Mouse (Mus musculus) ES-Bruce4 (cell line): ENCODE measurements at regions not wholly inside any gene's neighbourhood (a gene's known extent, or its start where the extent isn't known, plus 50 kb on each side); places are given as distances from the start of the nearest gene placed in this dataset.

Source experiments
- H3K27ac ChIP-seq: 2 replicates; pipeline ENCODE4 v1.5.1; 2012; ENCODE audit warnings: low read length, inconsistent platforms; ENCODE audit not compliant: insufficient read depth
- H3K27me3 ChIP-seq: 2 replicates; pipeline ENCODE4 v1.6.1; 2012; ENCODE audit warnings: mild to moderate bottlenecking, low read length, inconsistent platforms; ENCODE audit not compliant: control insufficient read depth, poor library complexity, insufficient read depth, severe bottlenecking
- H3K36me3 ChIP-seq: 2 replicates; pipeline ENCODE4 v1.6.1; 2012; ENCODE audit warnings: inconsistent platforms, mild to moderate bottlenecking, low read length, moderate library complexity; ENCODE audit not compliant: control insufficient read depth, poor library complexity, insufficient read depth, severe bottlenecking
- H3K4me1 ChIP-seq: one replicate; pipeline ENCODE4 v1.8.1; 2011; ENCODE audit warnings: low read length; ENCODE audit not compliant: control insufficient read depth, insufficient read depth
- H3K4me3 ChIP-seq: 2 replicates; pipeline ENCODE4 v1.5.1; 2011; ENCODE audit warnings: low read depth, mild to moderate bottlenecking, low read length
- H3K9ac ChIP-seq: 2 replicates; pipeline ENCODE4 v1.6.1; 2012; ENCODE audit warnings: low read depth, mild to moderate bottlenecking, inconsistent platforms; ENCODE audit not compliant: poor library complexity, severe bottlenecking
- H3K9me3 ChIP-seq: replicated peaks from 2 replicates; pipeline ENCODE4 v1.6.1; 2012; ENCODE audit warnings: mild to moderate bottlenecking, low read length, inconsistent platforms; ENCODE audit not compliant: control insufficient read depth, poor library complexity, insufficient read depth, severe bottlenecking
- CTCF ChIP-seq: IDR thresholded peaks from one replicate; pipeline ENCODE4 v1.8.1; 2011; ENCODE audit warnings: low read depth, low read length
- EP300 ChIP-seq: IDR thresholded peaks from 2 replicates; pipeline ENCODE4 v1.6.1; 2011; ENCODE audit warnings: low read depth, low read length; ENCODE audit not compliant: insufficient read depth
- POLR2A ChIP-seq: IDR thresholded peaks from one replicate; pipeline ENCODE4 v1.8.1; 2011; ENCODE audit warnings: low read length; ENCODE audit not compliant: insufficient read depth

DNA sequence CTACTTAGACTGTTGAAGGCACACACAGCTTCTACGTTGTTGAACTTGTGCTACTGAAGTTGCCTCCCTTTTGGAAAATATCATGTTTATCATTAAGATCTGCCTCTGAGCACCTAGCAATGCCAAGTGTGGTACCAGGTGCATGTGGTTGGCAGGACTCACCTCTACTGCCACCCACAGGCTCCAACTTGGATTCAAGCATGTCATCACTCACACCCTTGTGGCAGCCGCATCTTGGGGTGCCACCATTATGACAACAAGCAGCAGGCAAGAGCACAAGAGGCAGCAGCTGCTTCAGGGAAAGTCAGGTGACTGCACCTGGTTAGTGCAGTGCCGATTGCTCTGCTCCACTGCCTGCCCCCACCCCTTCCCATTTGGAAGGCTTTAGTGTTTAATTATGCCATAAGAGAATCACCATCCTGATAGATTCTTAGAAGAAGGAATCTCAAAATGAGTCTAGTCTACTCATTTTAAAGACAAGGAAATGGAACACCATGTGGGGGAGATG is 435.2 kb upstream of the Smim15 start:
- H3K4me1 ChIP-seq: no peaks in the 10 kb centered on the region
- H3K4me3 ChIP-seq: no peak overlapping the region
- H3K9ac ChIP-seq: no peak overlapping the region
- H3K36me3 ChIP-seq: no peaks in the 10 kb centered on the region
- H3K27ac ChIP-seq: no peak overlapping the region
- H3K27me3 ChIP-seq: no peaks in the 10 kb centered on the region
- no peaks in the 10 kb centered on the region for H3K9me3 ChIP-seq
- TF ChIP-seq CTCF (no peak), EP300 (no peak), POLR2A (no peak)

DNA sequence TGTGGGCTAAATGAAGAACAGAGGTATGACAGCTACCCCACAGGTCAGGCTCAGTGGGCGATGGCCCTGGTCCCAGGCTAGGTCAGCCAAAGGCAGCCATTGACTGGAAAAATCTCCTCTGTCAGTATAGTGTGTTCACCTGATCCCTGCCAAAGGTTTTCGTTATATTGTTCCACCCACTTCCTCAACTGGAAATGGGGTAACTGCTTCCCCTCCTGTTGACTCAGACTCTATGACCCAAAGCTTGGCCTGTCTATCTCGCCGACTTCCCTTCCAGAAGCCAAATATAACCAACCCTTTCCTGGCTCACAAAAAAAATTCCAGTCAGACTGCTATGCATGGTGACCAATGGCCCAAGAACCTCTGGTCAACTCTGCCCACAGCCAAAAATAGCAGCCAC is 437.0 kb upstream of the Smim15 start:
- H3K4me3 ChIP-seq: no peak overlapping the region
- TF ChIP-seq POLR2A (no peak), CTCF (no peak), EP300 (no peak)
- no peaks in the 10 kb centered on the region for H3K27me3 ChIP-seq
- H3K9me3 ChIP-seq: no peaks in the 10 kb centered on the region
- no peak overlapping the region for H3K27ac ChIP-seq
- H3K36me3 ChIP-seq: no peaks in the 10 kb centered on the region
- no peaks in the 10 kb centered on the region for H3K4me1 ChIP-seq
- H3K9ac ChIP-seq: no peak overlapping the region

DNA sequence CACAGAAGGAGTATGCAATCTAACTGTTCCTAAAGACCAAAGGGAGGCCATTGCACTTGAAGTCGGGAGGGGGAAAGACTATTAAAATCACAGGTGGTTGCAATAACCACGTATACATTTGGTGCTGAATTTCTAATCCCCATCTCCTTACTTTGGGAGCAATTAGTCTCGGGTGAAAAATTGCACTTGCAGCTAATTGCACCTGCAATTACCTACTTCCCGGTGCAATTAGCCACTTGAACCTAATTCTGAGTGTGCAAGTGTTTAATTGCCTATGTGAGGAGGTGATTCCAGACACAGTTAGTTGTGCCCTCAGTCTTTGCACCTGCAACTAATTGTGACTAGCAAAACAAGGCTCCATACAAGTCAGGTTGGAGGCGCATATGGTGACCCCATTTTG is 442.1 kb upstream of the Smim15 start:
- H3K4me1 ChIP-seq: no peaks in the 10 kb centered on the region
- no peaks in the 10 kb centered on the region for H3K27me3 ChIP-seq
- H3K36me3 ChIP-seq: no peaks in the 10 kb centered on the region
- H3K9me3 ChIP-seq: no peaks in the 10 kb centered on the region
- TF ChIP-seq POLR2A: no peak
- no peak for TF ChIP-seq CTCF
- TF ChIP-seq EP300: no peak
- no peak overlapping the region for H3K9ac ChIP-seq
- no peak overlapping the region for H3K4me3 ChIP-seq
- H3K27ac ChIP-seq: no peak overlapping the region

DNA sequence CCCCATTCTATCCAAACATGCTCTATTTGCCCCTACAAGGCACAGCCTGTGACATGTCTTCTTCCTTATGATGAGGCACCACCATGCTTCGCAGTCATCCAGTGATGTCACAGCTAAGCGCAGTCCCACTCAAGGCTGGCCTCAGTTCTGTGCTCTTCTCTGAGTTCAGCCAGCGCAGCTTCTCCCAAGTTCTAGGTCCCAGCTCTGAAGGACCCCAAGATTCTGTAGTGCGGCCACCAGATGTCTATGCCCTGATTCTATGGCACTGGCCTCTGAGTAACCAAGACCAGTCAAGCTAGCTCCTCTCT is 443.2 kb upstream of the Smim15 start:
- Histone ChIP-seq H3K27ac (no peak overlapping the region), H3K4me3 (peak overlapping the region; percentile 42), H3K4me1 (no peaks in the 10 kb centered on the region), H3K9ac (no peak overlapping the region), H3K9me3 (no peaks in the 10 kb centered on the region), H3K36me3 (no peaks in the 10 kb centered on the region), H3K27me3 (no peaks in the 10 kb centered on the region)
- TF ChIP-seq POLR2A (no peak), EP300 (no peak), CTCF (no peak)

DNA sequence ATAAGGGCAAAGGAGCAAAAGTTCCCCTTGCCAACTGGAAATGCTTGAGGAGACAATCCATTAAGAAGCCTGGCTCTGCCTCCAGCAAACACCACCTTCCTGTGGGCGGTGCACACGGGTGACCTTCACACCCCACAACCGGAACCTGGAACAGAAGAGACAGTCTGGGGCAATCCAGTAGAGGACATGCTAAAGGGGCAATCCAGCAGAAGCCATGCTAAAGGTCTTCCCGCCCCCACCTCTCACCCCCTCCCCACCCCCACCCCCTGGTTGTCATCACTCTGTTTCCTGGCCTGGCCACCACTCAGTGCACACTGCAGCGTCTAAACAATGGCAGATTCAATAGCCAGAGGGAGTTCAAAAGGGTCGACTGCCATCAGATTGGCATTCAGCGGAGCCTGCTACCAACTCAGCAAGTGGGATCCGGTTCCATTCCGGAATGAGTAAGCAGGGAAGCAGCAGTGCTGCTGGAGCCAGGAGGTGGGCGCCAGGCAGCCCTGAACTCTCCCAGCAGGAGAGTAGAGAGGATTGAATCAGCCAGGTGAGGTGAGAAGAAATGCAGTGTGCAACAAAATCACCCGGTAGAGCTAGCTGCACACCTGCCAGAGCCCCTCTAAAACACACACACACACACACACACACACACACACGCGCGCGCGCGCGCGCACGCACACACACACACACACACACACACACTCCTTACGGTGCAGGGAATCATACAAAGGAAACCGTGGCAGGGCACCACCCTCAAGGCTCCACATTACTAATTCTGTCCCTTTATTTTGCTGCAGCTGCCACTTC is 443.7 kb upstream of the Smim15 start:
- Histone ChIP-seq H3K4me1 (no peaks in the 10 kb centered on the region), H3K27ac (no peak overlapping the region), H3K4me3 (peak overlapping the region; percentile 42), H3K27me3 (no peaks in the 10 kb centered on the region), H3K9ac (no peak overlapping the region), H3K9me3 (no peaks in the 10 kb centered on the region), H3K36me3 (no peaks in the 10 kb centered on the region)
- no peak for TF ChIP-seq CTCF
- no peak for TF ChIP-seq EP300
- TF ChIP-seq POLR2A: no peak

DNA sequence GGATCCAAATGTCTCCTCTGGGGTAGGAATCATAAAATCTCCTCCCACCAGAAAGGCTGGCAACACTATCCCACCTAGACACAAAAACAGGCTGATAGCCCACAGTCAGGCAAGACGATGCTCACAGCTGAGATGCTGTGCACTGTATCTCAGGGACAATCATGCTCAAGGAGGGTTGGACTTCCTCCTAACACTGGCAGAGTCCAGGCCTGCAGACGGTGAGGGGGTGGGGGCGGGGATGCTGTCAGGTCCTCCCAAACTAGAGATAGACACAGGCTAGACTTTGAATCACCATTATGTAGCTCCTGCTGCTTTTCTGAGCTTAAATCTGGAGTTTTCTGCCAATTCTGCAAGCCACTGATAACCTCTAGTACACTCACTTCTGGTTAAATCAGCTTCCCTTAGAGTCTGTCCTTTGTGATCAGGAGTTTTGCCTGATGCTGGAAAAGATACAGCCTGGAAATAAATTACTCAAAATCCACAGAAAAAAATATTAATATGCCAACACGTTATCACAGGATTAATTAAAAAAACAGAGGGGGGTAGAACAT is 445.1 kb upstream of the Smim15 start:
- H3K27ac ChIP-seq: no peak overlapping the region
- TF ChIP-seq EP300 (no peak), CTCF (no peak), POLR2A (no peak)

More for the DNA sequence above, 445.1 kb upstream of the Smim15 start:
- Histone ChIP-seq H3K4me1 (no peaks in the 10 kb centered on the region), H3K4me3 (no peak overlapping the region), H3K9ac (no peak overlapping the region), H3K36me3 (no peaks in the 10 kb centered on the region), H3K27me3 (no peaks in the 10 kb centered on the region), H3K9me3 (no peaks in the 10 kb centered on the region)
